Mouse (Mus musculus) liver, adult 2 months (tissue): ENCODE measurements around the gene Lca5. TPM values are rescaled to one million over a fixed set of nuclear protein-coding genes. Genes with fewer than 3 reads are reported as not detected.
A peak's percentile ranks its signal among the peaks of the same experiment; 100 is the strongest.

Experiments used
- DNase-seq: peaks from one replicate; pipeline ENCODE4 v3.0.0-alpha.2; 2011; ENCODE audit warnings: low read depth, low spot score; ENCODE audit errors: extremely low read depth
- H3K27ac ChIP-seq: fragments of 200-500 bp; replicated peaks from 2 replicates; pipeline ENCODE4 v1.5.1; 2012; ENCODE audit warnings: low read depth, mild to moderate bottlenecking, control low read depth, inconsistent platforms, low read length; ENCODE audit not compliant: insufficient read depth
- H3K27me3 ChIP-seq: fragments of 200-500 bp; 2 replicates; pipeline ENCODE4 v1.6.1; 2012; ENCODE audit warnings: mild to moderate bottlenecking, moderate library complexity, low read length, inconsistent platforms; ENCODE audit not compliant: control insufficient read depth, insufficient read depth
- H3K36me3 ChIP-seq: fragments of 200-500 bp; 2 replicates; pipeline ENCODE4 v1.6.1; 2012; ENCODE audit warnings: low read length, inconsistent platforms; ENCODE audit not compliant: control insufficient read depth, insufficient read depth
- H3K4me1 ChIP-seq: fragments of 200-500 bp; 2 replicates; pipeline ENCODE4 v1.6.1; 2011; ENCODE audit warnings: low read length; ENCODE audit not compliant: control insufficient read depth, insufficient read depth
- H3K4me3 ChIP-seq: fragments of 200-500 bp; 2 replicates; pipeline ENCODE4 v1.5.1; 2011; ENCODE audit warnings: low read depth, mild to moderate bottlenecking, control low read depth, low read length, moderate library complexity; ENCODE audit not compliant: insufficient read depth
- H3K79me2 ChIP-seq: fragments of 200-500 bp; 2 replicates; pipeline ENCODE4 v1.6.1; 2012; ENCODE audit warnings: inconsistent platforms, mild to moderate bottlenecking, low read length, moderate library complexity; ENCODE audit not compliant: control insufficient read depth, insufficient read depth
- H3K9ac ChIP-seq: fragments of 200-500 bp; 2 replicates; pipeline ENCODE4 v1.6.1; 2012; ENCODE audit warnings: low read depth, mild to moderate bottlenecking, control low read depth, inconsistent platforms, low read length
- CTCF ChIP-seq: fragments of 200-500 bp; IDR thresholded peaks from 2 replicates; pipeline ENCODE4 v1.5.1; 2011; ENCODE audit warnings: low read depth, low read length, control low read depth
- POLR2A ChIP-seq: fragments of 200-500 bp; IDR thresholded peaks from 2 replicates; pipeline ENCODE4 v1.6.1; 2011; ENCODE audit warnings: low read length, control low read depth; ENCODE audit not compliant: insufficient read depth; ENCODE audit errors: extremely low read depth
- WGBS: fragments of 180-500 bp; shearing (Covaris S2); methylation state at CpG from one replicate; pipeline ENCODE4 v1.1.7; 2018; 5-methylcytosine and 5-hydroxymethylcytosine counted together
- polyA plus RNA-seq: library from polyadenylated mRNA; depleted of rRNA; stranded (reverse); fragments of >200 nt; gene quantifications from 2 replicates; pipeline ENCODE4 v1.2.3, GENCODE M21; 2012
- total RNA-seq: library from RNA; depleted of rRNA; stranded (reverse); fragments of >200 nt; gene quantifications from 2 replicates; pipeline ENCODE4 v1.2.3, GENCODE M21; 2014

Lca5 gene
- total and polyA plus RNA-seq, 2 experiments = 0.02 to 0.18 TPM

- H3K4me3 ChIP-seq = no peak overlapping the region
- H3K79me2 ChIP-seq = no peaks in the 10 kb centered on the region
- no peak overlapping the region for H3K9ac ChIP-seq
- WGBS = 79% methylated on average over 4 of the region's 4 CpGs
- no peaks in the 10 kb centered on the region for H3K27me3 ChIP-seq
- no peaks in the 10 kb centered on the region for H3K4me1 ChIP-seq
- H3K27ac ChIP-seq = no peak overlapping the region
- H3K36me3 ChIP-seq = no peaks in the 10 kb centered on the region
- TF ChIP-seq CTCF = no peak
- TF ChIP-seq POLR2A = no peak
- DNase-seq = no peak
Observed at GRCm38 (mm10) chr9:83434489-83434888, 6.4 kb downstream of the Lca5 start.

- no peak for DNase-seq
- Histone ChIP-seq H3K4me1 (no peaks in the 10 kb centered on the region), H3K27me3 (no peaks in the 10 kb centered on the region), H3K27ac (no peak overlapping the region), H3K79me2 (no peaks in the 10 kb centered on the region), H3K9ac (no peak overlapping the region), H3K4me3 (no peak overlapping the region), H3K36me3 (no peaks in the 10 kb centered on the region)
- TF ChIP-seq CTCF (peak; percentile 55), POLR2A (no peak)
- 63% methylated on average over 7 of the region's 7 CpGs for WGBS
Observed at GRCm38 (mm10) chr9:83433661-83434060, 7.3 kb downstream of the Lca5 start.

GRCm38 (mm10) chr9:83427926-83428325, 13.0 kb downstream of the Lca5 start:
- TF ChIP-seq POLR2A = no peak
- no peak for TF ChIP-seq CTCF
- 94% methylated on average over 4 of the region's 4 CpGs for WGBS

GRCm38 (mm10) chr9:83418965-83419364, 22.0 kb downstream of the Lca5 start:
- DNase-seq = no peak
- Histone ChIP-seq H3K27ac (no peak overlapping the region), H3K36me3 (no peaks in the 10 kb centered on the region; the same call in 1 of the 2 replicates), H3K4me3 (no peak overlapping the region), H3K79me2 (no peaks in the 10 kb centered on the region), H3K4me1 (no peaks in the 10 kb centered on the region), H3K9ac (no peak overlapping the region), H3K27me3 (no peaks in the 10 kb centered on the region)
- 89% methylated on average over 5 of the region's 5 CpGs for WGBS
- TF ChIP-seq POLR2A (no peak), CTCF (no peak)

More at GRCm38 (mm10) chr9:83427926-83428325, 13.0 kb downstream of the Lca5 start:
- Histone ChIP-seq H3K9ac (no peak overlapping the region), H3K36me3 (no peaks in the 10 kb centered on the region; the same call in 1 of the 2 replicates), H3K27me3 (no peaks in the 10 kb centered on the region), H3K79me2 (no peaks in the 10 kb centered on the region), H3K4me1 (no peaks in the 10 kb centered on the region), H3K27ac (no peak overlapping the region), H3K4me3 (no peak overlapping the region)
- no peak for DNase-seq

- H3K4me1 ChIP-seq = no peaks in the 10 kb centered on the region
- whole genome bisulfite sequencing = 72% methylated on average over 10 of the region's 10 CpGs
- peak; percentile 6 for DNase-seq
Observed at GRCm38 (mm10) chr9:83413046-83413445, 27.9 kb downstream of the Lca5 start.

GRCm38 (mm10) chr9:83405150-83405549, 35.8 kb downstream of the Lca5 start:
- Histone ChIP-seq H3K4me1 (no peaks in the 10 kb centered on the region), H3K27me3 (no peaks in the 10 kb centered on the region), H3K4me3 (no peak overlapping the region), H3K27ac (no peak overlapping the region), H3K36me3 (no peaks in the 10 kb centered on the region), H3K79me2 (no peaks in the 10 kb centered on the region), H3K9ac (no peak overlapping the region)
- TF ChIP-seq CTCF (no peak), POLR2A (no peak)
- DNase-seq = no peak
- 85% methylated on average over 7 of the region's 7 CpGs for WGBS

More at GRCm38 (mm10) chr9:83413046-83413445, 27.9 kb downstream of the Lca5 start:
- Histone ChIP-seq H3K9ac (no peak overlapping the region), H3K79me2 (no peaks in the 10 kb centered on the region), H3K27ac (no peak overlapping the region), H3K36me3 (no peaks in the 10 kb centered on the region), H3K4me3 (no peak overlapping the region), H3K27me3 (no peaks in the 10 kb centered on the region)
- peak; percentile 20; the same call in 1 of the 2 replicates for TF ChIP-seq CTCF
- TF ChIP-seq POLR2A = no peak
